Mouse (Mus musculus): Measurements from ENCODE around the gene Sumo1.

- TF ChIP-seq CTCF (IDR thresholded peaks at IDR 0.05; ENCODE audit: extremely low read depth, insufficient read length, insufficient replicate concordance, low read depth, low read length) (no peak), POLR2A (IDR thresholded peaks at IDR 0.05; ENCODE audit: low read depth, low read length) (no peak)
Measured at GRCm38 (mm10) chr1:59690467-59690866, 19.8 kb upstream of the Sumo1 start.

Data from small intestine, adult 2 months (tissue).